Mouse (Mus musculus): ENCODE results near the gene Ano7.

GRCm38 (mm10) chr1:93377307-93377706 is 3.6 kb downstream of the Ano7 start:
- TF ChIP-seq EP300 (IDR thresholded peaks at IDR 0.05; ENCODE audit: low read depth) (no peak), CTCF (IDR thresholded peaks at IDR 0.05; ENCODE audit: low read depth) (no peak)

Measured in heart, postnatal 0 days (tissue).